Mouse (Mus musculus): ENCODE measurements around the gene Defb39.

Gene Defb39

DNA sequence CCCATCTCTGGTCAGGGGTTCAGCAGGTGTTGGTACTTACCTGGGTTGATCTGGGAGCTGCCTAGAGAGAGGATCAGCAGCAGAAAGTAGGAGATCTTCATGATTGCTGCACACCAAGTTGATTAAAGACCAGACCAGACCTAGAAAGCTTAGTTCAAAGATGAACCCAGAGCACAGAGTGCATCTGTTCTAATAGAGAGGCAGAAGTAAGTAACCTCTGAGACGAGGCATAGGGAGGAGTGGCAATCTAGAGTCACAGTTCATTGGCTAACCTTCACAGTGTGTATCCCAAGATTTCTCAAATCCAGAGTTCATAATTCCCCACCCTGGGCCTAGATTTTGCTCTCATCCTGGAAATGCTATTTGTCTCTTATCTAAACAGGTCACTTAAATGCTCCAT, at the start of gene Defb39:
Gene Defb39 (minus strand): TSS at position 101 of the 400 bp plus-strand sequence.
- DNase-seq, result no peak

DNA sequence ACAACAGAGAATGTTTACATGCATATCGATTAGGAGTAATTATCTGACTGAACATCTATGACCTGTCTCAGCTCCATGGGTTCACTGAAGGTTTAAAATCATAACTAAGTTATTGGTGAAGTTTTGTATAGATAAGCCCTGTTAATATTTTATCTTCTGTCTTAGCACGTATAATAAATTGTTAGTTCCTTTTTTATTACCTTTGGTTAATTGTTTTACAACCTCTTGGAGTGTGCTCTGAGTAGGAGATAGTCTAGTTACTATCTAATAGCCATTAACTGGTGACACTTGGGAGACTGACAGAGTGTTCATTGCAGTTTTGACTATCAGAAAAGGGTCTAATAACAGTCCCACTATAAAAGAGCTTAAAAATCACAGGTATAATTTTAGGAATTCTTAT, 1.4 kb upstream of the Defb39 start:
- no peak for DNase-seq

DNA sequence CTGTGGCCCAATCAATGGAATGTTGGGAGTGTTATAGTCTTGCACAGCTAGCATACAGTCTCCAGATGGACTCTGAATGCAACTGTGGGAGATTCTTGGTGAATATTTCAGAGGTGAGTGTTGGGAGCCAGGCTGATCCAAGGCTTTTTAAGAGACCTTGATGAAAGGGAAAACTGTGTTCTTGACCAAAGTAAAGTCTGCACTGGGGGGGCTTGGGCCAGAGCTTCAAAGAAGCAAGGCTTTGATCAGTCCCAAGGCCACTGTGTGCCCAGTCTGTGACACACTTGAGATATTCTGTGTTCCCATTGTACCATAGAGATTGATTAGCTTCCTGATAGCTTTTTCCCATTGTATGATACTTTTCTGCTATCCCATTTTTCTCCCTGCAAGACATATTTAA, 1.7 kb downstream of the Defb39 start:
- no peak for DNase-seq

DNA sequence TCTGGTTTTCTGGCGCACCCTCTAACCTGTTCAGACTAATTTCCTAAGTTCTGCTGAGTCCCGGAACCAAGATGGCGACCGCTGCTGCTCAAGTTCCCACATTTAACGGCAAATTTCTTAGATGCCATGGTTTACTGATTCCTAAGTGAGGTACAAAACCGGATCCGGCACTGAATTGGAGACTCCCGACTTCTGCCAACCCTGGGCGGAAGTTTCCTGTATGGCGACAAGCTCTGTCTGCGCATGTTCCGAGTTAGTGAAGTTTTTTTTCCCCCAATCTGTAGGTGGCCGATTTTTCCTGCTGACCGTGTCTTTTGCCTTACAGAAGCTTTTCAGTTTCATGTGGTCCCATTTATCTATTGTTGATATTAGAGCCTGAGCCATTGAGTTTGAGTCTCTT, 19.4 kb downstream of the Defb39 start:
- DNase-seq, result no peak

DNA sequence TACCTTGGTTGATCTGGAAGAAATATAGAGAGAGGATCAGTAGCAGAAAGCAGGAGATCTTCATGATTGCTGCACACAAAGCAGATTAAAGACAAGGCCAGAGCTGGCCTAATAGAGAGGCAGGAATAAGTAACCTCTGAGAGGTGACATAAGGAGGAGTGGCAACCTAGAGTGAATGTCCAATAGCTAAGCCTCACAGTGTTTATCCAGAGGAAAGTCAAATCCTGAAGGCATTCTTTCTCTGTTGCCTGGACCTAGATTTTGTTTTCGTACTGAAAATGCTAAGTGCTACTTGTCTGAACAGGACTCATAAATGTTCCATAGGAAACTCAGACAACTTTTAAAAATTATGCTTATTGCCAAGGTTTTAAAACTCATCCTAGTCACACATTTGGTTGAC, 38.1 kb downstream of the Defb39 start, which contains the start of gene Defb38:
Gene Defb38 (minus strand): TSS at position 101 of the 400 bp plus-strand sequence.
- no peak for DNase-seq

Measured in liver (tissue).